Mouse (Mus musculus) heart, embryonic 13.5 days (tissue): ENCODE data around the gene Xpnpep1. TPM values are rescaled to one million over a fixed set of nuclear protein-coding genes. Genes with fewer than 3 reads are reported as not detected.

Experiments
- ATAC-seq: fragments of 200-750 bp; cut with Nextera tagmentation; 2 replicates; pipeline ENCODE4 v1.8.0; 2017; ENCODE audit warnings: moderate TSS enrichment; ENCODE audit not compliant: insufficient number of reproducible peaks, low FRiP score, low TSS enrichment; ENCODE audit errors: extremely low read depth
- H3K27ac ChIP-seq: fragments of 300-500 bp; sonication (generic); replicated peaks from 2 replicates; pipeline ENCODE4 v1.5.1; 2015; ENCODE audit warnings: moderate library complexity, mild to moderate bottlenecking, inconsistent platforms
- H3K27me3 ChIP-seq: fragments of 300-500 bp; sonication (generic); replicated peaks from 2 replicates; pipeline ENCODE4 v1.6.1; 2015; ENCODE audit warnings: mild to moderate bottlenecking, inconsistent platforms
- H3K36me3 ChIP-seq: fragments of 300-500 bp; sonication (generic); 2 replicates; pipeline ENCODE4 v1.6.1; 2015; ENCODE audit warnings: mild to moderate bottlenecking, inconsistent platforms
- H3K4me1 ChIP-seq: fragments of 300-500 bp; sonication (generic); 2 replicates; pipeline ENCODE4 v1.6.1; 2015; ENCODE audit warnings: inconsistent platforms
- H3K4me2 ChIP-seq: fragments of 300-500 bp; sonication (generic); 2 replicates; pipeline ENCODE4 v1.6.1; 2015; ENCODE audit warnings: inconsistent platforms, mild to moderate bottlenecking, moderate library complexity
- H3K4me3 ChIP-seq: fragments of 300-500 bp; sonication (generic); 2 replicates; pipeline ENCODE4 v1.5.1; 2015; ENCODE audit warnings: moderate library complexity, mild to moderate bottlenecking, inconsistent platforms
- H3K9ac ChIP-seq: fragments of 300-500 bp; sonication (generic); 2 replicates; pipeline ENCODE4 v1.6.1; 2015; ENCODE audit warnings: inconsistent platforms, mild to moderate bottlenecking, moderate library complexity
- H3K9me3 ChIP-seq: fragments of 300-500 bp; sonication (generic); 2 replicates; pipeline ENCODE4 v1.6.1; 2016; ENCODE audit warnings: inconsistent platforms
- WGBS: fragments of 180-500 bp; shearing (Covaris S2); methylation state at CpG from one replicate; pipeline ENCODE4 v1.1.7; 2015; ENCODE audit warnings: mixed read lengths; 5-methylcytosine and 5-hydroxymethylcytosine counted together
- polyA plus RNA-seq: library from polyadenylated mRNA; unstranded; fragments of >200 nt; fragmentation: Nextera tagmentation; extraction: Ambion mirVana; gene quantifications from 2 replicates; pipeline ENCODE4 v1.2.1, GENCODE M21; 2015

Gene Xpnpep1
- polyA plus RNA-seq, 1 experiment from 2014 or later, result 142 TPM

- Histone ChIP-seq H3K9ac (no peak overlapping the region), H3K27ac (no peak overlapping the region), H3K4me2 (no peak overlapping the region), H3K27me3 (no peaks in the 10 kb centered on the region), H3K4me3 (no peak overlapping the region), H3K4me1 (peaks cover 22% of the 10 kb centered on the region), H3K9me3 (no peaks in the 10 kb centered on the region), H3K36me3 (no peaks in the 10 kb centered on the region)
- ATAC-seq, result no peak
- 63% methylated on average over 8 of the region's 8 CpGs for WGBS
Measured at GRCm38 (mm10) chr19:53064972-53065361, 25.0 kb upstream of the Xpnpep1 start.

GRCm38 (mm10) chr19:53064292-53064971, 24.4 kb upstream of the Xpnpep1 start:
- 66% methylated on average over 12 of the region's 12 CpGs for WGBS
- Histone ChIP-seq H3K9me3 (no peaks in the 10 kb centered on the region), H3K36me3 (no peaks in the 10 kb centered on the region), H3K4me1 (peaks cover 25% of the 10 kb centered on the region), H3K9ac (no peak overlapping the region), H3K27me3 (no peaks in the 10 kb centered on the region), H3K4me3 (no peak overlapping the region), H3K27ac (no peak overlapping the region; the same call in 1 of the 2 replicates), H3K4me2 (no peak overlapping the region)
- no peak for ATAC-seq

GRCm38 (mm10) chr19:53062046-53062445, 22.0 kb upstream of the Xpnpep1 start:
- H3K27me3 ChIP-seq, result no peaks in the 10 kb centered on the region
- no peaks in the 10 kb centered on the region for H3K36me3 ChIP-seq
- no peak overlapping the region for H3K4me3 ChIP-seq
- no peak overlapping the region for H3K27ac ChIP-seq
- H3K4me2 ChIP-seq, result no peak overlapping the region
- no peak for ATAC-seq
- peaks cover 33% of the 10 kb centered on the region for H3K4me1 ChIP-seq
- no peaks in the 10 kb centered on the region for H3K9me3 ChIP-seq
- WGBS, result 44% methylated on average over 3 of the region's 3 CpGs
- H3K9ac ChIP-seq, result no peak overlapping the region

- no peak overlapping the region for H3K4me3 ChIP-seq
- H3K4me1 ChIP-seq, result peaks cover 16% of the 10 kb centered on the region
- H3K4me2 ChIP-seq, result no peak overlapping the region
- ATAC-seq, result no peak
- 67% methylated on average over 16 of the region's 16 CpGs for WGBS
- peak overlapping the region; percentile 42; the same call in 1 of the 2 replicates for H3K9ac ChIP-seq
- no peaks in the 10 kb centered on the region for H3K9me3 ChIP-seq
- no peaks in the 10 kb centered on the region for H3K36me3 ChIP-seq
- H3K27me3 ChIP-seq, result no peaks in the 10 kb centered on the region
- peak overlapping the region; percentile 38; the same call in 1 of the 2 replicates for H3K27ac ChIP-seq
Measured at GRCm38 (mm10) chr19:53059344-53060111, 19.5 kb upstream of the Xpnpep1 start.

- Histone ChIP-seq H3K27ac (peak overlapping the region; percentile 38), H3K9me3 (no peaks in the 10 kb centered on the region), H3K9ac (peak overlapping the region; percentile 42; the same call in 1 of the 2 replicates), H3K36me3 (no peaks in the 10 kb centered on the region), H3K4me2 (no peak overlapping the region), H3K4me1 (peaks cover 14% of the 10 kb centered on the region), H3K27me3 (no peaks in the 10 kb centered on the region), H3K4me3 (no peak overlapping the region)
- 48% methylated on average over 8 of the region's 8 CpGs for WGBS
- ATAC-seq, result no peak
Measured at GRCm38 (mm10) chr19:53058726-53059334, 18.8 kb upstream of the Xpnpep1 start.

GRCm38 (mm10) chr19:53057980-53058725, 18.1 kb upstream of the Xpnpep1 start:
- no peaks in the 10 kb centered on the region for H3K9me3 ChIP-seq
- H3K4me2 ChIP-seq, result no peak overlapping the region
- H3K9ac ChIP-seq, result 0 out of 2 replicates have a peak overlapping the region, but pooled peaks have one; percentile 14
- ATAC-seq, result no peak
- peak overlapping the region; percentile 38; the same call in 1 of the 2 replicates for H3K27ac ChIP-seq
- no peak overlapping the region for H3K4me3 ChIP-seq
- WGBS, result 85% methylated on average over 16 of the region's 16 CpGs
- H3K27me3 ChIP-seq, result no peaks in the 10 kb centered on the region
- H3K36me3 ChIP-seq, result no peaks in the 10 kb centered on the region
- peaks cover 14% of the 10 kb centered on the region for H3K4me1 ChIP-seq

GRCm38 (mm10) chr19:53053355-53053754, 13.3 kb upstream of the Xpnpep1 start:
- no peaks in the 10 kb centered on the region for H3K27me3 ChIP-seq
- H3K4me3 ChIP-seq, result no peak overlapping the region
- H3K36me3 ChIP-seq, result no peaks in the 10 kb centered on the region
- ATAC-seq, result no peak
- peaks cover 6% of the 10 kb centered on the region; the same call in 1 of the 2 replicates for H3K9me3 ChIP-seq
- no peak overlapping the region for H3K27ac ChIP-seq
- no peak overlapping the region for H3K4me2 ChIP-seq
- H3K4me1 ChIP-seq, result peaks cover 9% of the 10 kb centered on the region
- no peak overlapping the region for H3K9ac ChIP-seq
- WGBS, result 87% methylated on average over 16 of the region's 16 CpGs

GRCm38 (mm10) chr19:53052031-53052670, 12.1 kb upstream of the Xpnpep1 start:
- H3K9me3 ChIP-seq, result peaks cover 6% of the 10 kb centered on the region; the same call in 1 of the 2 replicates

GRCm38 (mm10) chr19:53051288-53051985, 11.4 kb upstream of the Xpnpep1 start:
- no peak for ATAC-seq
- no peak overlapping the region for H3K27ac ChIP-seq

More at GRCm38 (mm10) chr19:53052031-53052670, 12.1 kb upstream of the Xpnpep1 start:
- H3K27ac ChIP-seq, result no peak overlapping the region
- H3K4me3 ChIP-seq, result no peak overlapping the region
- H3K9ac ChIP-seq, result no peak overlapping the region
- peak overlapping the region; percentile 24 for H3K4me2 ChIP-seq
- WGBS, result 41% methylated on average over 19 of the region's 19 CpGs
- no peaks in the 10 kb centered on the region for H3K36me3 ChIP-seq
- H3K27me3 ChIP-seq, result no peaks in the 10 kb centered on the region
- peaks cover 9% of the 10 kb centered on the region for H3K4me1 ChIP-seq
- ATAC-seq, result no peak

GRCm38 (mm10) chr19:53050100-53050499, 10.1 kb upstream of the Xpnpep1 start:
- Histone ChIP-seq H3K4me2 (no peak overlapping the region), H3K27ac (no peak overlapping the region), H3K9me3 (peaks cover 6% of the 10 kb centered on the region; the same call in 1 of the 2 replicates), H3K27me3 (no peaks in the 10 kb centered on the region), H3K9ac (no peak overlapping the region), H3K36me3 (no peaks in the 10 kb centered on the region), H3K4me3 (no peak overlapping the region), H3K4me1 (peaks cover 9% of the 10 kb centered on the region)
- no peak for ATAC-seq
- WGBS, result 75% methylated on average over 3 of the region's 3 CpGs

More at GRCm38 (mm10) chr19:53051288-53051985, 11.4 kb upstream of the Xpnpep1 start:
- no peak overlapping the region for H3K9ac ChIP-seq
- H3K4me1 ChIP-seq, result peaks cover 9% of the 10 kb centered on the region
- H3K4me3 ChIP-seq, result no peak overlapping the region
- peaks cover 6% of the 10 kb centered on the region; the same call in 1 of the 2 replicates for H3K9me3 ChIP-seq
- H3K4me2 ChIP-seq, result no peak overlapping the region
- 84% methylated on average over 18 of the region's 18 CpGs for WGBS
- no peaks in the 10 kb centered on the region for H3K36me3 ChIP-seq
- H3K27me3 ChIP-seq, result no peaks in the 10 kb centered on the region
